Mouse (Mus musculus) cerebellum, adult 2 months (tissue): ENCODE measurements at regions not wholly inside any gene's neighbourhood (a gene's known extent, or its start where the extent isn't known, plus 50 kb on each side); places are given as distances from the start of the nearest gene placed in this dataset.

ENCODE experiments used
- DNase-seq, 2 experiments: peaks; one replicate each; pipeline ENCODE4 v3.0.0; 2021
- H3K27ac ChIP-seq: fragments of 200-500 bp; 2 replicates; pipeline ENCODE4 v1.5.1; 2012; ENCODE audit warnings: low read length, control low read depth, inconsistent platforms; ENCODE audit not compliant: insufficient read depth
- H3K27me3 ChIP-seq: fragments of 200-500 bp; 2 replicates; pipeline ENCODE4 v1.6.1; 2012; ENCODE audit warnings: inconsistent platforms, mild to moderate bottlenecking, low read length, moderate library complexity; ENCODE audit not compliant: control insufficient read depth, insufficient read depth
- H3K4me1 ChIP-seq: fragments of 200-500 bp; 2 replicates; pipeline ENCODE4 v1.6.1; 2011; ENCODE audit warnings: low read length; ENCODE audit not compliant: control insufficient read depth, insufficient read depth
- H3K4me3 ChIP-seq: fragments of 200-500 bp; replicated peaks from 2 replicates; pipeline ENCODE3; 2011; ENCODE audit warnings: mild to moderate bottlenecking, low read depth, low read length, control low read depth; ENCODE audit not compliant: insufficient read depth
- CTCF ChIP-seq: fragments of 200-500 bp; IDR thresholded peaks from 2 replicates; pipeline ENCODE4 v1.5.1; 2011; ENCODE audit warnings: low read depth, mild to moderate bottlenecking, control low read depth, low read length, moderate library complexity, borderline replicate concordance; ENCODE audit not compliant: insufficient read depth
- POLR2A ChIP-seq: fragments of 200-500 bp; IDR thresholded peaks from 2 replicates; pipeline ENCODE4 v1.6.1; 2011; ENCODE audit warnings: low read length, control low read depth, borderline replicate concordance; ENCODE audit not compliant: insufficient read depth
- WGBS: fragments of 180-500 bp; shearing (Covaris S2); methylation state at CpG from one replicate; pipeline ENCODE4 v1.1.7; 2018; 5-methylcytosine and 5-hydroxymethylcytosine counted together

DNA sequence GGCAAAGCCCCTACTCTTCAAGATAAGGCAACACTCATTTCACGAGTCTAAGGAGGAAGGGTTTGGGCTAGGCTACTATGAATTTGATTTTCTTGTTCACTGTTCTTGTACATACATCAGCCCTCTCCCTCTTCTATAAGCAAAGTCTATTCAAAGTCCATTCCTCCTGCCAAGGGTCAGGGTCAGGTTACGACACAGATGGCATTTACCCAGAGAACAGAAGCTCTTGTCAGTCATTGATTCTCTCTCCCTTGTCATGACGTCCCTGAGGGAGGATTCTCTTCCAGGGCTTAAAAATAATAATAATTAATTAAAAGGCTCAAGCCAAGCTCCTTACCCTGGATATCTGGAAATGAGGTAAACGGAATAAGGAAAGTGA is 222.7 kb downstream of the Rchy1 start:
- Histone ChIP-seq H3K27me3 (no peaks in the 10 kb centered on the region), H3K27ac (no peak overlapping the region), H3K4me3 (no peak overlapping the region), H3K4me1 (no peaks in the 10 kb centered on the region)
- TF ChIP-seq CTCF (no peak), POLR2A (no peak)
- DNase-seq = no peak
- WGBS = 47% methylated on average over 4 of the region's 4 CpGs

DNA sequence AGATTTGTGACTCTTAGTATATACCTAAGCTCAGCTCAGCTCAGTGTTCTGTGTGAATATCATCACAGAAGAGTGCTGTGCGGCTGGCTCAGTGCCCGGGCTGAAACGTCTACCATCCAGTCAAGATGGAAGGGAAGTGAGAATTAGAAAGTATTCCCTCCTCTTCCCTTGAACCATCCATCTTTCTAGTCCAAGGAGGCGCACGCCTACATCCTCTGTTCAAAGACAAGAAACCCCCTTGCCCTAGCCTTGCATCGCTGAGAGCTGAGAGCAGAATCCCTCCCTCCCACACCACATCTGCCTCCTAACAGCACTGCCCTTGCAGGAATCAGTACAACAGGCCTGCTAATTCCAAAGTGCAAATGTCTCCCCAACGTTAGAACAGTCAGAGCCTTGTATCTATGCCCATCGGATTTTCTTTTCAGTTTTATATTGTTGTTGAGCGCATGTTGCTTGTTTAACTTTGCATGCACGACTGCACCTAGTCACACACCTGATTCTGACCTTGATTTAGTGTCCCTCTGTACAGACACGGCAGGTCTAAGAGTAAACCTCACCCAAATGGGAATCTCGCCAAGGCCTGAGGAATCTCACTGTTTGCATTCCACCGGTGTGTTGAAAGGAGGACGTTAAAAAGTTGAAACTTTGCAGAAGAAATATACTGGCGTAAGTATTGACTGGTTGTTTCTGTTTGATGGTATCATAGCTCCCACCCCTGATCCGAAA is 222.2 kb downstream of the Parm1 start:
- no peak for DNase-seq
- no peaks in the 10 kb centered on the region for H3K27me3 ChIP-seq
- H3K4me3 ChIP-seq = no peak overlapping the region
- no peak overlapping the region for H3K27ac ChIP-seq
- 59% methylated on average over 16 of the region's 16 CpGs for WGBS
- no peaks in the 10 kb centered on the region for H3K4me1 ChIP-seq
- TF ChIP-seq CTCF = no peak
- no peak for TF ChIP-seq POLR2A

GRCm38 (mm10) chr5:91732002-91732401 is 214.6 kb downstream of the Parm1 start:
- no peak for DNase-seq
- Histone ChIP-seq H3K4me1 (no peaks in the 10 kb centered on the region), H3K4me3 (no peak overlapping the region), H3K27ac (no peak overlapping the region), H3K27me3 (no peaks in the 10 kb centered on the region)
- WGBS = 86% methylated on average over 5 of the region's 5 CpGs
- TF ChIP-seq CTCF = no peak
- no peak for TF ChIP-seq POLR2A

DNA sequence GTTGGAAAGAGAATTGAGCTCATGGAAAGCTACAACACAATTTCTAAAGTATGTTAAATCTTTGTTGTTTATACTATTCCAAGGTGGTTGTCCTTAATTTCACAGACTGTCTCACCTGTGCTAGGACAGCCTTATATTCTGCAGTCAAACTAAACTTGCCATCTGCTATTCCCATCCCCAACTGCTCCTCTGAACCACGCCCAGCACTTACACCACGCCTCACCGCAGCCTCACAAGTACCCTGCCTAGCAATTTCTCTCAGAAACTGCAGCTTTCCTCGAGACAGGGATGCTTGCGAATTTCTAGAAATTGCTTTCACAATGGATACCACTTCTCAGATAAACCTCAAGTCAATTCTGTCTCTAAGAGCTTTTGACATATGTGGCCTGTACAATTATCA is 213.7 kb downstream of the Parm1 start:
- TF ChIP-seq CTCF = no peak
- no peak for TF ChIP-seq POLR2A
- no peak for DNase-seq
- Histone ChIP-seq H3K4me1 (no peaks in the 10 kb centered on the region), H3K27ac (no peak overlapping the region), H3K4me3 (no peak overlapping the region), H3K27me3 (no peaks in the 10 kb centered on the region)
- WGBS = 65% methylated on average over 5 of the region's 5 CpGs

GRCm38 (mm10) chr5:91729868-91730267 is 212.5 kb downstream of the Parm1 start:
- Histone ChIP-seq H3K27ac (no peak overlapping the region), H3K4me1 (no peaks in the 10 kb centered on the region), H3K4me3 (no peak overlapping the region), H3K27me3 (no peaks in the 10 kb centered on the region)
- no peak for DNase-seq
- WGBS = 42% methylated on average over 3 of the region's 3 CpGs
- TF ChIP-seq POLR2A (no peak), CTCF (no peak)

DNA sequence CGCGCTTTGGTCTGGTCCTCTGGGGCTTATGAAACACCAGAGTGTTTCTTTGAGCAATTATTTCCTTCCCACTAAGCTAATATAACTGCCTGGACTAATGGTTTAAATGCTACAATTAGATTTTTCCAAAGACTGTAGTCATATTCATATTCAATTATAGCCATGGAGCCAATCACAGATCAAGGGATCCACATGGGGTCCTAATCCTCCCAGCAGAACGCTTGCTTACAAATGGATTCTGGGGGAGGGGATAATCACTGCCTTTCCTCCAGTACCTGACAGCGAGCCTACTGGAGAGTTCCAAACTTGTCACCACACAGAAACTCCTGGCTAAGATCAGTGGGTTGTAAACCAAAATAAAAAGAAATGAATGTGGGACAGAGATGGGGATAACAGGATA is 212.0 kb downstream of the Parm1 start:
- H3K4me3 ChIP-seq = no peak overlapping the region
- no peak overlapping the region for H3K27ac ChIP-seq
- no peak for DNase-seq
- H3K27me3 ChIP-seq = no peaks in the 10 kb centered on the region
- no peaks in the 10 kb centered on the region for H3K4me1 ChIP-seq
- TF ChIP-seq CTCF (no peak), POLR2A (no peak)
- WGBS = 32% methylated on average over 4 of the region's 4 CpGs

- no peaks in the 10 kb centered on the region for H3K4me1 ChIP-seq
- H3K27me3 ChIP-seq = no peaks in the 10 kb centered on the region
- WGBS = 53% methylated on average over 2 of the region's 2 CpGs
- no peak for DNase-seq
- no peak overlapping the region for H3K4me3 ChIP-seq
- no peak overlapping the region for H3K27ac ChIP-seq
- TF ChIP-seq POLR2A (no peak), CTCF (no peak)
These were observed 210.0 kb downstream of the Parm1 start for GRCm38 (mm10) chr5:91727448-91727847.

GRCm38 (mm10) chr5:91726118-91726500 is 208.7 kb downstream of the Parm1 start:
- 72% methylated on average over 6 of the region's 6 CpGs for WGBS
- no peaks in the 10 kb centered on the region for H3K4me1 ChIP-seq
- no peak overlapping the region for H3K27ac ChIP-seq
- no peak for DNase-seq
- H3K27me3 ChIP-seq = no peaks in the 10 kb centered on the region
- H3K4me3 ChIP-seq = no peak overlapping the region
- TF ChIP-seq POLR2A (no peak), CTCF (no peak)
